Mouse (Mus musculus) cerebellum, adult 2 months (tissue): ENCODE measurements at regions not wholly inside any gene's neighbourhood (a gene's known extent, or its start where the extent isn't known, plus 50 kb on each side); places are given as distances from the start of the nearest gene placed in this dataset.

Experiments
- DNase-seq, 2 experiments: peaks; one replicate each; pipeline ENCODE4 v3.0.0; 2021
- H3K27ac ChIP-seq: fragments of 200-500 bp; 2 replicates; pipeline ENCODE4 v1.5.1; 2012; ENCODE audit warnings: low read length, control low read depth, inconsistent platforms; ENCODE audit not compliant: insufficient read depth
- H3K27me3 ChIP-seq: fragments of 200-500 bp; 2 replicates; pipeline ENCODE4 v1.6.1; 2012; ENCODE audit warnings: inconsistent platforms, mild to moderate bottlenecking, low read length, moderate library complexity; ENCODE audit not compliant: control insufficient read depth, insufficient read depth
- H3K4me1 ChIP-seq: fragments of 200-500 bp; 2 replicates; pipeline ENCODE4 v1.6.1; 2011; ENCODE audit warnings: low read length; ENCODE audit not compliant: control insufficient read depth, insufficient read depth
- H3K4me3 ChIP-seq: fragments of 200-500 bp; replicated peaks from 2 replicates; pipeline ENCODE3; 2011; ENCODE audit warnings: mild to moderate bottlenecking, low read depth, low read length, control low read depth; ENCODE audit not compliant: insufficient read depth
- CTCF ChIP-seq: fragments of 200-500 bp; IDR thresholded peaks from 2 replicates; pipeline ENCODE4 v1.5.1; 2011; ENCODE audit warnings: low read depth, mild to moderate bottlenecking, control low read depth, low read length, moderate library complexity, borderline replicate concordance; ENCODE audit not compliant: insufficient read depth
- POLR2A ChIP-seq: fragments of 200-500 bp; IDR thresholded peaks from 2 replicates; pipeline ENCODE4 v1.6.1; 2011; ENCODE audit warnings: low read length, control low read depth, borderline replicate concordance; ENCODE audit not compliant: insufficient read depth

DNA sequence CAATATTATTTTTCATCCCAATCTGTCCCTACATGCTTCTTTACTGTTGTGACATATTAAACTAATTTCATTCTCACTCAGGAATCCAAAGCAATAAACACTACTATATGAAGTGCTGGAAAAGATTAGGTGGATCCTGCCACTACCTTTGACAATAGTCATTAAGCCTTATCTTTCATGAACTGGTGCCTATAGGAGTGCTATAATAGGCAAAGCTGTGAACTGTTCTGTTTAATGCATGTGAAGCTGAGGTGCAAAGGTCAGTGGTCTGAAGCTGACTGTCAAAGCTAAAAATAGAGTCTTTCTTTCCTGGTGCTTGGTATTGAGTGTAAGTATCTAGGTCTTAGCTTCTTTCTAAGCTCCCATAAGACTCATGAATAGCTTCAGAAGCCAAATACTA, 336.6 kb downstream of the Parp8 start:
- Histone ChIP-seq H3K4me1 (no peaks in the 10 kb centered on the region), H3K4me3 (no peak overlapping the region), H3K27ac (no peak overlapping the region), H3K27me3 (no peaks in the 10 kb centered on the region)
- DNase-seq, result no peak
- TF ChIP-seq CTCF (no peak), POLR2A (no peak)
